Mouse (Mus musculus): Measurements from ENCODE around the gene Twsg1.
A peak's percentile ranks its signal among the peaks of the same experiment; 100 is the strongest.
"Not testable (repeated sequence)": the region's sequence is repeated elsewhere in the genome, so short reads cannot be mapped to it uniquely, and the experiment has no call there.

The Twsg1 gene

DNA sequence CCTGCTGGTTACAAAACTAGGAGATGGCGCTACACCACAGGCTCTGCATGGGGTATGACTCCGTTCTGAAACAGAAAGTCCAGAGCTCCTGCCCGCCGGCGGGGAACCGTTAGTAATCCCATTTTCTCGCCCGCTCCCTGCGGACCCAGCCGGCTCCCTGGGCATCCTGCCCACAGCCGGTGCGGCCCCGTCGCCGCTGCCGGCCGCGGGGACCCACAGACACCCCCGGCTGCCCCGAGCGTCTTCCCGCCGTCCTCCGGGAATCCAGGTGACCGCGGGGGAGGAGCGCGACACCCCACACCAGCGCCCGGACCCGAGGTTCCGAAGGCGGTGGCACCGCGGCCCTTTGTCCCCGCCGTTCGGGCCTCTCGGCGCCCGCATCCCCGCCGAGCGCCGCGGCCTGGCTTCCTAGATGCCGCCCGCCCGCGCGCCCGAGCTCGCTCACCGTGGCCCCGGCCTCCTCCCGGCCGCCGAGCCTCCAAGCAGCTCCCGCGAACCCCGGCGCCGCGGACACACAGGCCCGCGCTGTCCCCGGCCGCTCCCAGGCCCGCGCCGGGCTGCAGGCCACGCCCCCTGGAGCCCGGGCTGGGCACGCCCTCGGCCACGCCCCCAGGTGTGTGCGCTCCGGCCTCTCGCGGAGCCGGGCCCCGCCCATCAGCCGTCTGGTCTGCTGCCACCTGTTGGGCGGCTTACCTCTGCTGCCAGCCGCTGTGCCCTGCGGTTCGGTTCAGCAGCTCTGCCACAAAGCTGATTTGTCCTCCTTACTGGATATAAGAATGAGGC lies at the start of gene Twsg1:
Gene Twsg1, minus strand, starts transcription at position 605 of the 783 bp plus-strand sequence.
- peak; percentile 89 for DNase-seq

GRCm38 (mm10) chr17:65988151-65988820 lies 37.3 kb upstream of the Twsg1 start:
- no peak for DNase-seq

DNA sequence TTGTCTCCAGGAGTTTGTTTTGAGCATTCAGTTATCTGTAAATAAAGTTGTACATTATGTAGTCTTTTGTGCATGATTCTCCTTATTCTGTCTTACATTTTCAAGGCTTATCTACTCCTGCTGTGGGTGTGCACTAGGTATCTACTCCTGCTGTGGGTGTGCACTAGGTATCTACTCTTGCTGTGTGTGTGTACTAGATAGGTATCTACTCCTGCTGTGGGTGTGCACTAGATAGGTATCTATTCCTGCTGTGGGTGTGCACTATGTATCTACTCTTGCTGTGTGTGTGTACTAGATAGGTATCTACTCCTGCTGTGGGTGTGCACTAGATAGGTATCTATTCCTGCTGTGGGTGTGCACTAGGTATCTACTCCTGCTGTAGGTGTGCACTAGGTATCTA lies 25.7 kb upstream of the Twsg1 start:
- DNase-seq, result not testable (repeated sequence)

DNA sequence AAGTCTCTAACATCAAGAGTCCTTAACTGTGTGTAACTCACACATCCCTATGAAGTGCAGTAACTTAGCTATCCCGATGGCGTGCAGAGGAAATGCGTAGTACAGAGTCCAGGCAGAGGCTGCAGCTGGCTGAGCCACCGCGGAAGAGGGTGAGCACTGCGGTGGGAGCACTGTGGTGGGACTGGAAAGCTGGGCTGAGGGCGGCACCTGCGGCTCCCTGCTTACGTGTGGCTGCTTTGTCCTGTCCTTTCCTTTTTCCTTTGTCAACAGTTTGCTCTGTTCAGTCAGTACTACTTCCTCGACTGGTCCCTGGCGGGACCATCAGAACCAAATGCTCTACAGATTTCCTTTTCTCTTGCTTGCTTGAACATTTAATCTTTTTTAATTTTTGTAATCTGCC lies 16.7 kb upstream of the Twsg1 start:
- DNase-seq, result no peak

DNA sequence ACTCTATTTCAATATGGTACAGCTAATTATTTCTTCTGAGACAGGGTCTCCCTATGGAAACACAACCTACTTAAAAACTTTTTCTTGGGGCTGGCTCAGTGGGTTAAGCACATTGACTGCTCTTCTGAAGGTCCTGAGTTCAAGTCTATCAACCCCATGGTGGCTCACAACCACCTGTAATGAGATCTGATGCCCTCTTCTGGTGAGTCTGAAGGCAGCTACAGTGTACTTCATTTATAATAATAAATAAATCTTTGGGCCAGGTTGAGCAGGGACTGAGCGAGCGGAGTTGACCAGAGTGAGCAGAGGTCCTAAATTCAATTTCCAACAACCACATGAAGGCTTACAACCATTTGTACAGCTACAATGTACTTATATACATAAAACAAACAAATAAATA lies 11.2 kb upstream of the Twsg1 start:
- DNase-seq, result no peak

GRCm38 (mm10) chr17:65961606-65962136 lies 10.6 kb upstream of the Twsg1 start:
- DNase-seq, result no peak

DNA sequence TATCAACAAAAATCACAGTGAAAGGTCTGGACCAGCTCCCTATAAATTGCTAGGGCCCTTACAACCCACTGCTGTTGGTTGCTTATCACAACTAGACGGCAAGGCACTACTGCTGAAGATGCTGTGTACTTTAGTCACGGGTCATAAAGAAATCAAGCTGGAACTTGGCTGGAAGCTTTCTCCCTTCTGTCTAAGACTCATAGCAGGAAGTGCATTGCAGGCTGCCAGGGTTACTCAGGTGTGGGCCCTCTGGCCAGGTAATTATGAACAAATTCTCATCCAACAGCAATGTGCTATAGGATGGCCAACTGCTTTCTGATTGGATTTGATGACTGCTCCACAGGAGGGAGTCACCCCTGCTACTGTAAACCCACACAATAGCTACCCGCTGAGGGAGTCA lies 8.0 kb upstream of the Twsg1 start:
- no peak for DNase-seq

DNA sequence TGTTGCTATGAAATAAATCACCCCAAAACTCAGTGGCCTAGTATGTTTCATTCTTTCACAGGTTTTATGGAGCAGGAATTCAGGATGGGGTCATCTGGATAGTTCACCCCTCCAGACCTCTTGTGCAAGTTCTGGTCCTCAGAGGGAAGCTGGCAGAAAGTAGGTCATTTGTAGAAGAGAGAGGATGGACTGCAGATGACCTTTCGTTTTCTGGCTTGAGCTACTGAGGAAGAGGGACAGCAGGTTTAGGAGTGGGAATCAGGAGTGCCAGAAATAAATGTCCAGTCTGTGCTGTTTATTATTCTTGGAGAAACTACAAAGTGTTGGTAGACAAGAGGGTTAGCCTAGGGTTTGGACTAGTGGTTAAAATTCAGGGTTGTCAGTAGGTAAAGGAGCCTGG lies 7.3 kb upstream of the Twsg1 start:
- no peak for DNase-seq

- no peak for DNase-seq
These were observed 6.8 kb upstream of the Twsg1 start for GRCm38 (mm10) chr17:65957782-65958325.

GRCm38 (mm10) chr17:65956993-65957781 lies 6.2 kb upstream of the Twsg1 start:
- DNase-seq, result no peak

- DNase-seq, result no peak
These were observed 5.1 kb upstream of the Twsg1 start for GRCm38 (mm10) chr17:65956140-65956539.

GRCm38 (mm10) chr17:65953959-65954358 lies 2.9 kb upstream of the Twsg1 start:
- DNase-seq, result no peak

GRCm38 (mm10) chr17:65952083-65952482 lies 1.1 kb upstream of the Twsg1 start:
- DNase-seq, result no peak

GRCm38 (mm10) chr17:65950183-65950582 lies 843 bp downstream of the Twsg1 start:
- no peak for DNase-seq

GRCm38 (mm10) chr17:65947307-65947706 lies 3.7 kb downstream of the Twsg1 start:
- DNase-seq, result no peak

GRCm38 (mm10) chr17:65945420-65945819 lies 5.6 kb downstream of the Twsg1 start:
- DNase-seq, result no peak

DNA sequence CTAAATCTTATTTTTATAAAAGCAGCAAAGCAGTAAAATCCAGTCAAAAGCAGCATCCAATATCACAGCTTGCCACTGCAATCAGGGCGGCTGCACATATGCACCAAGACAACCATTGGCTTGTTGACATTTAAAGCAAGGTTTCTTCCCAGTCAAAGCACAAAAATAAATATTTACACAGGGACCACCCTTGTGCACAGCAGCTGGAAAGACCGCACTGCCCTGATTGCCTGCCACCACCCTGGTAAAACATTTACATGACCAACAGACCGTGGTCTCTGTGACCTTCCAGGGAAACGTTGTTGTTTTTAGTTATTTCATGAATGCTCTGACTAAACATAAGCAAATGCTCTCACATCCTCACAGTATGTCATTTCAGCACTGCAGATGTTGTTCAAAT lies 8.6 kb downstream of the Twsg1 start:
- no peak for DNase-seq

GRCm38 (mm10) chr17:65941275-65941674 lies 9.8 kb downstream of the Twsg1 start:
- no peak for DNase-seq

- no peak for DNase-seq
These were observed 10.8 kb downstream of the Twsg1 start for GRCm38 (mm10) chr17:65940221-65940620.

GRCm38 (mm10) chr17:65939461-65940192 lies 11.4 kb downstream of the Twsg1 start:
- no peak for DNase-seq

DNA sequence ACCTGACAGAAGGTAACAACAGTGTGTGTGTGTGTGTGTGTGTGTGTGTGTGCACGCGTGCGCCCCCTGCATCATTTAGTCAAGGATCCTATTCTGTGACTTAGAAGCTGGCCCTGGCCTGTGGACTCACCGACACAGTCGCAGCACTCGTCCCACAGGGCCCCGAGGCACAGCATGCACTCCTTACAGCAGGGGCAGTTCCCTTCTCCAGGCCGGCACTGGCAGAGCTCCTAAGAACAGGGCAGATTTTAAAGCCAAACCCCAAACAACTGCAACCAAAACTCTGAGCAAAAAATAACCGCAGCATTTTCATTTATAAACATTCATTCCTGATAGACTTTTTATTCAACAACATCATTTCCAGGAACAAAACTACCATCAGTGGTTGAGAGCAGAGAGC lies 13.4 kb downstream of the Twsg1 start:
- DNase-seq, result no peak

- no peak for DNase-seq
These were observed 17.3 kb downstream of the Twsg1 start for GRCm38 (mm10) chr17:65933741-65934140.
